Mouse (Mus musculus) kidney, embryonic 14.5 days (tissue): ENCODE results near the gene Ano3. TPM values are rescaled to one million over a fixed set of nuclear protein-coding genes. Genes with fewer than 3 reads are reported as not detected.

Experiments used
- ATAC-seq: fragments of 200-750 bp; cut with Nextera tagmentation; 2 replicates; pipeline ENCODE4 v1.8.0; 2017; ENCODE audit warnings: moderate number of reproducible peaks, mild to moderate bottlenecking, moderate TSS enrichment, moderate library complexity; ENCODE audit not compliant: low FRiP score, low TSS enrichment
- H3K27ac ChIP-seq: fragments of 300-500 bp; sonication (generic); 2 replicates; pipeline ENCODE4 v1.5.1; 2014; ENCODE audit warnings: low read depth, mild to moderate bottlenecking, low read length, moderate library complexity, mixed read lengths
- H3K27me3 ChIP-seq: fragments of 300-500 bp; sonication (generic); 2 replicates; pipeline ENCODE4 v1.6.1; 2014; ENCODE audit warnings: mild to moderate bottlenecking, low read length; ENCODE audit not compliant: control insufficient read depth, insufficient read depth
- H3K36me3 ChIP-seq: fragments of 300-500 bp; sonication (generic); 2 replicates; pipeline ENCODE4 v1.6.1; 2014; ENCODE audit warnings: low read length, mixed read lengths; ENCODE audit not compliant: control insufficient read depth, insufficient read depth
- H3K4me1 ChIP-seq: fragments of 300-500 bp; sonication (generic); 2 replicates; pipeline ENCODE4 v1.6.1; 2014; ENCODE audit warnings: low read length, mixed read lengths; ENCODE audit not compliant: control insufficient read depth, insufficient read depth
- H3K4me2 ChIP-seq: fragments of 300-500 bp; sonication (generic); replicated peaks from 2 replicates; pipeline ENCODE4 v1.6.1; 2014; ENCODE audit warnings: low read depth, mild to moderate bottlenecking, low read length
- H3K4me3 ChIP-seq: fragments of 300-500 bp; sonication (generic); 2 replicates; pipeline ENCODE4 v1.5.1; 2014; ENCODE audit warnings: mild to moderate bottlenecking, low read length
- H3K9ac ChIP-seq: fragments of 300-500 bp; sonication (generic); 2 replicates; pipeline ENCODE4 v1.6.1; 2014; ENCODE audit warnings: low read depth, mild to moderate bottlenecking, low read length, moderate library complexity
- H3K9me3 ChIP-seq: fragments of 300-500 bp; sonication (generic); 2 replicates; pipeline ENCODE4 v1.6.1; 2016; ENCODE audit warnings: low read length; ENCODE audit not compliant: control insufficient read depth
- WGBS: fragments of 180-500 bp; shearing (Covaris S2); extraction: QIAGEN DNeasy Blood & Tissue Kit; methylation state at CpG from one replicate; pipeline ENCODE4 v1.1.7; 2014; 5-methylcytosine and 5-hydroxymethylcytosine counted together
- polyA plus RNA-seq: library from polyadenylated mRNA; unstranded; fragments of >200 nt; fragmentation: Nextera tagmentation; extraction: Ambion mirVana; gene quantifications from 2 replicates; pipeline ENCODE4 v1.2.1, GENCODE M21; 2014

Gene Ano3
- polyA plus RNA-seq, 1 experiment from 2014 or later = 0.70 TPM

DNA sequence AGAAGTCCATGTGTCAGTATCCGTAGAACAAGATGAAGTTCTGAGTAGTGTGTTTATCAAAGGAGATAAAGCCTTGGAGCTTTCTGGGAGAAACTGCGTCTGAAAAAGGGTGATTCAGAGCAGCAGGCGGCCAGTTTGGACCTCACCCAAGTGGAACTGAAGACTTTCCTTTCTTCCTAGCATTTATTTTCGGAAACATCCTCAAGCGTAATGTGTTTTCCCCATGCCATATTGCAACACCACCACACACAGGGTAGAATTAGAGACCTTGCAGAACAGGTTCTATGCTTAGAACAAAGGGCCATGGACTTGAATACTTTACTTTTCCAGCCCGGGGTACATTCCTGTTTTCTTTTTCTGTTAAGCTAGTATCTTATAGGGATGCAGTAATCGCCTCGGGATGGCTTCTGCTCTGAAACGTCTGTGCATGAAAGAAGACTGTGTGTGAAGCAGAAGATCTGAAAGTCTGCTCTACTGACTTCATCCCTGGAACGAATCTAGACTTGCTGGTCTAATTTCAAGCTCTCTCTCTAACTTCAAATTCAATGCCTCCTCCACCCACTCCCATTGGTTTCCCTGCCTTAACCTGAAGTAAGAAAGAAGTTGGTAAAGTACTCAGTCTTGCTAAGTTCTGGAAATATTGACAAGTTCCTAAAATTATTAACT lies 240.5 kb downstream of the Ano3 start:
- Histone ChIP-seq H3K4me3 (no peak overlapping the region), H3K9me3 (no peaks in the 10 kb centered on the region), H3K36me3 (no peaks in the 10 kb centered on the region), H3K9ac (no peak overlapping the region), H3K4me1 (no peaks in the 10 kb centered on the region), H3K27me3 (no peaks in the 10 kb centered on the region), H3K4me2 (no peak overlapping the region), H3K27ac (no peak overlapping the region)
- no peak for ATAC-seq
- 80% methylated on average over 10 of the region's 10 CpGs for WGBS

DNA sequence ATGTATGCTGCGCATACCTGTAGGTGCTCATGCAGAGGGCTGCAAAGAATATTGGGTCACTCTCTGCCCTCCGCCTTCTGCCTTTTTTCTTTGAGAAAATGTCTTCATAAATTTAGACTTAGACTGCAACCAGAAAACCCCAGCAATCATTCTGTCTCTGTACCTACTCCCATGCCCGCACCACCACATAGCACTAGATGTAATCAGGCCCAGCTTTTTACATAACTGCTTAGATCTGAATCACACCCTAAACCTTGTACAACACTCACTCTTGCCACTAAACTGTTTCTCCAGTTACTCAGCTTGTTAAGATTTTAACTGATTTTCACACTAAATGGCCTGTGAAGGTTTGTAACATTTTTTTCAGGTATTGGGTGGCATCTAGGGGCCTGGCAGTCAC lies 241.3 kb downstream of the Ano3 start:
- H3K4me3 ChIP-seq = no peak overlapping the region
- no peak for ATAC-seq
- no peaks in the 10 kb centered on the region for H3K9me3 ChIP-seq
- no peak overlapping the region for H3K27ac ChIP-seq
- no peaks in the 10 kb centered on the region for H3K4me1 ChIP-seq
- H3K36me3 ChIP-seq = no peaks in the 10 kb centered on the region
- no peaks in the 10 kb centered on the region for H3K27me3 ChIP-seq
- H3K9ac ChIP-seq = no peak overlapping the region
- no peak overlapping the region for H3K4me2 ChIP-seq
- WGBS = 96% methylated on average over 3 of the region's 3 CpGs

DNA sequence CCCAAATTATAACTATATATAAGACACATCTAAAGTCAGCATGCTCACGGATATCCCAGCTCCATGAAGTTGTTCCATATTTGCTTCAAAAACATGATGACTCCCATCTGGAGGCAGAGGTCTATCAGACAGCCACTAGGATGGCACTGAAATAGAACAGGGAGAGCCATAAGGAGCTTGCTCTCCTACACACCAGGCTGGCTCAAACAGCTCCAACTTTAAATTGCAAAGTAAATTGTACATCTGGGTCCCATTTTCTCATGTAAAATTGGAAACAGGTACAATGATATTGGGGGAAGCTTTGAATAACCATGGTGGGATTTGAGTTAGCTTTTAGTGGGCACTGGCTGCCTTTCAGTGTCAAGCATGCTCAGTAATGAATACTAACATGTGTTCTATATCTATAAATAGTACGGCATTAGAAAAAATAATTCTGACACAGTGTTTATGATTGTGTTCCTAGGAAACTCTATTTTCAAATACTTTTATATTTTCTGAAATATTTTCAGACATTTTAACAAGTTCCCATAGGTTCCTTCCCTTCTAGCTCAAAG lies 279.6 kb downstream of the Ano3 start:
- Histone ChIP-seq H3K4me2 (no peak overlapping the region), H3K4me1 (no peaks in the 10 kb centered on the region), H3K9me3 (no peaks in the 10 kb centered on the region), H3K4me3 (no peak overlapping the region), H3K36me3 (no peaks in the 10 kb centered on the region), H3K9ac (no peak overlapping the region), H3K27me3 (no peaks in the 10 kb centered on the region), H3K27ac (no peak overlapping the region)
- 88% methylated on average over 2 of the region's 2 CpGs for WGBS
- no peak for ATAC-seq

GRCm38 (mm10) chr2:110663329-110663728 lies 287.4 kb downstream of the Ano3 start:
- 54% methylated on average over 4 of the region's 4 CpGs for WGBS
- Histone ChIP-seq H3K4me3 (no peak overlapping the region), H3K4me2 (no peak overlapping the region), H3K36me3 (no peaks in the 10 kb centered on the region), H3K27ac (no peak overlapping the region), H3K27me3 (no peaks in the 10 kb centered on the region), H3K4me1 (no peaks in the 10 kb centered on the region), H3K9me3 (no peaks in the 10 kb centered on the region), H3K9ac (no peak overlapping the region)
- ATAC-seq = peak; percentile 49; the same call in 1 of the 2 replicates

GRCm38 (mm10) chr2:110644846-110645245 lies 305.9 kb downstream of the Ano3 start:
- H3K9ac ChIP-seq = no peak overlapping the region
- no peak overlapping the region for H3K27ac ChIP-seq
- ATAC-seq = no peak
- no peaks in the 10 kb centered on the region for H3K9me3 ChIP-seq
- H3K4me2 ChIP-seq = no peak overlapping the region
- H3K4me3 ChIP-seq = no peak overlapping the region
- H3K27me3 ChIP-seq = no peaks in the 10 kb centered on the region
- H3K4me1 ChIP-seq = no peaks in the 10 kb centered on the region
- no peaks in the 10 kb centered on the region for H3K36me3 ChIP-seq

DNA sequence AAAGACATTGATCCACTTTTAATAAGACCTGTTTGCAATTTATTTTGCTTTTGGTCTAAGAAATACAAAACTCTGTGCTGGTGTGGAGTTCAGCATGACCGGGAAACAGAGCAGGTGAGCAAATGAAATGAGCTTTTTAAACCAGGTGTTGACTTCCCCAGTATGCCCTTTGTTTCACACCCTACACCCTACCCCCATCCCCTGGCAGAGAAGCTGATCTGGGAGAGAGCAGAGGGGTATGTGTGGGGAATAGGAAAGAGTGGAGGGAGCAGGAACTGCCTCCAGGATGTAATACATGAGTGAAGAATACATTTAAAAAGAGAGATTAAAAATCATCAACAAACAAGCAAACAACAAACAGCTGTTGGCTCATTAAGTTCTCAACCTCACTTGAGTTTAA lies 306.4 kb downstream of the Ano3 start:
- no peaks in the 10 kb centered on the region for H3K27me3 ChIP-seq
- H3K36me3 ChIP-seq = no peaks in the 10 kb centered on the region
- H3K4me1 ChIP-seq = no peaks in the 10 kb centered on the region
- no peak overlapping the region for H3K4me2 ChIP-seq
- H3K27ac ChIP-seq = no peak overlapping the region
- no peak overlapping the region for H3K9ac ChIP-seq
- WGBS = 83% methylated on average over 1 of the region's 1 CpGs
- no peaks in the 10 kb centered on the region for H3K9me3 ChIP-seq
- ATAC-seq = no peak
- H3K4me3 ChIP-seq = no peak overlapping the region

Other genes with a start within 250 kb of the Ano3 start
- gene Muc15, start 229.6 kb downstream of the Ano3 start, polyA plus RNA-seq = 0.09 TPM in 1 of 2 replicates, not detected in the other
- gene Gm13941, start 155.1 kb upstream of the Ano3 start, polyA plus RNA-seq = not detected in 2 replicates
- not detected in 2 replicates for gene Gm15130, start 202.0 kb upstream of the Ano3 start, polyA plus RNA-seq